Mouse (Mus musculus): ENCODE measurements around the gene Pspn. TPM values are rescaled to one million over a fixed set of nuclear protein-coding genes. Genes with fewer than 3 reads are reported as not detected.

Gene Pspn
- total RNA-seq, 2 experiments from 2014 or later = not detected

DNA sequence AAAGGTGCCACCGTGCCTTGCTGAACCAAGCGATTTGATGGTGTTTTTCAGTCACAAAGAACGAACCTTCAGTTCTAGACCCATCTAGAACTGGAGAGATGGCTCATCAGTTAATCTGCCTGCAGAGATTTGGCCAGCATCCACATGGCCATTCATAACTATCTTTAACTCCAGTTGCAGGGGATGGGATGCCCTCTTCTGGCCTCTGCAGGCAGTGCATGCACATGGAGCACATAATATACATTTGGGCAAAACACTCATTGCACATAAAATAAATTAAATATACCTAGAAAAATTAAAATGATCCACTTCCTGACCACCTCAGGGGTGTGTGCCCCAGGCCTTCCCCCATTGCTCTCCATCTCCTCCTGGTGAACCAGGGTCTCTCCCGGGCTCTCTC, 37.9 kb downstream of the Pspn start:
- DNase-seq = no peak

- DNase-seq = no peak
Measured at GRCm38 (mm10) chr17:56958667-56959066, 41.2 kb downstream of the Pspn start.

- DNase-seq = no peak
Measured at GRCm38 (mm10) chr17:56957763-56958429, 41.9 kb downstream of the Pspn start.

DNA sequence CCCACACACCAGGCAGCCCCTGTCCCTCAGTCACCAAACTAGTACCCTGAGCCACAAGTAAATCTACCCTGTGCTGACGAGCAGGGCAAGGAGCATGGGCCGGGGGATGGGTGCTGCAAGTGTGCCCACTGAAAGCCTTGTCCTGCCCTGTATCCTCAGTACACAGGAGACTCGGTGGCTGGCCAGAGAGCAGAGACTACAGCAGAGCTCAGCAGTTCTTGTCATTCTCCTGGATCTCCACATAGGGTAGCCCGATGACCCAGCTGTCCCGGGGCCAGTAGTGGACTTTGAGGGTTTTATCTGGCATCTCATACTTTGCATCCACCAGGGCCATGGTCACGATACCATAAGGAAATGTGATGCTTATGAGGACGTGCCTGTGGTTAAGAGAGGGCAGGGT, 44.9 kb downstream of the Pspn start:
- DNase-seq = no peak

DNA sequence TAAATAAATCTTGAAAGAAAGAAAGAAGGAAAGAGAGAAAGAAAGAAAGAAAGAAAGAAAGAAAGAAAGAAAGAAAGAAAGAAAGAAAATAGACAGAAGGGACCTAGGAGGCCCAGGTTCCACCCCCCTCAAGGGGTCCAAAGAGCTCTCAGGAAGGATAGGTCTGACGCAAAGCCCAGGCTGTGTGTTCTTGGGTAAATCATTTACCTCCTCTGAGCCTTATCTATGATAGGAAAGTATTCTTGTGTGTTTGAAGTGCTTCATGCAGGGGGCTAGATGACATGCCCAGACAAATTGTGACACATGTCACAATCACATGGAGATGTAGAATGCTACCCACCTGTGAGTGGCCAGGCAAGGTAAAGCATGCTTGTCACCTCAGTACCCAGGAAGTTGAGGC, 47.2 kb downstream of the Pspn start:
- no peak for DNase-seq

DNA sequence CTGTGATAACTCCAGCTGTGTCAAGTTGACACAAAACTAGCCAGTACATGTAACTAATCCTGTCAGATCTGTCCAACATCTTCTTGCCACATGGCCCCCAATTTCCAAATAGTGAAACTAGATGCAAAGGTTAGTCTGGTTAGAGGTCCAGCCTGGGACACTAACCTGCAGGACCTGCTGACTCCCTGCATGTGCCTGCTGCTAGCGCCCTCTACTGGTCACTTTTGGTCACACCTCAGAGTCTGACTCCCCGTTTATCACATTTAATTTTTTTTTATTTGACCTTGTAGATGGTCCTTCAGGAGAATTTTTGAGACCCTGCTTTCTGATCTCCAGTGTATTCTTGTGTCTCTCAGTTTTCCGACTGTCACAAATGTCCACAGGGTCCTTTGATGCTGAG, 48.9 kb downstream of the Pspn start:
- DNase-seq = peak in 1 of 2 experiments; percentile 22

Other genes starting within 250 kb of the Pspn start
- 1 to 10 TPM; 2.8 to 3.9 TPM for gene Nrtn, start 242.5 kb downstream of the Pspn start, total RNA-seq (2021)
- gene Dus3l, start 235.3 kb downstream of the Pspn start, total RNA-seq (2021) = 10 to 100 TPM; 68.6 to 71.1 TPM
- 1 to 10 TPM; 1.4 to 1.5 TPM for gene Prr22, start 229.8 kb downstream of the Pspn start, total RNA-seq (2021)
- 1 to 10 TPM; 5.0 TPM for gene Rfx2, start 169.0 kb downstream of the Pspn start, total RNA-seq (2021)
- not detected for gene Acsbg2, start 125.6 kb downstream of the Pspn start, total RNA-seq (2021)
- under 1 TPM; 0.17 to 0.23 TPM for gene 1700061G19Rik, start 124.5 kb downstream of the Pspn start, total RNA-seq (2021)
- gene Mllt1, start 64.6 kb downstream of the Pspn start, total RNA-seq (2021) = 10 to 100 TPM; 82.4 to 90.3 TPM
- gene Acer1, start 17.9 kb downstream of the Pspn start, total RNA-seq (2021) = not detected
- gene Clpp, start 9.7 kb downstream of the Pspn start, total RNA-seq (2021) = 10 to 100 TPM; 67.4 to 70.4 TPM
- gene Alkbh7, start 2.7 kb downstream of the Pspn start, total RNA-seq (2021) = 10 to 100 TPM; 20.1 to 26.4 TPM
- 10 to 100 TPM; 54.5 to 59.1 TPM for gene Gtf2f1, start 11.3 kb upstream of the Pspn start, total RNA-seq (2021)
- gene Gm17949, start 11.5 kb upstream of the Pspn start, total RNA-seq (2021) = under 1 TPM in 1 of 2 experiments, not detected in 1; 0.30 TPM
- gene Khsrp, start 31.5 kb upstream of the Pspn start, total RNA-seq (2021) = 100 to 1,000 TPM; 111 to 121 TPM
- gene Slc25a41, start 41.6 kb upstream of the Pspn start, total RNA-seq (2021) = not detected
- gene Crb3, start 59.1 kb upstream of the Pspn start, total RNA-seq (2021) = under 1 TPM; 0.47 to 0.63 TPM
- gene Slc25a23, start 59.8 kb upstream of the Pspn start, total RNA-seq (2021) = 100 to 1,000 TPM; 363 to 374 TPM
- gene Dennd1c, start 78.5 kb upstream of the Pspn start, total RNA-seq (2021) = 1 to 10 TPM in 1 of 2 experiments, under 1 TPM in 1; 0.92 to 1.0 TPM
- gene Tubb4a, start 87.8 kb upstream of the Pspn start, total RNA-seq (2021) = 100 to 1,000 TPM; 553 to 593 TPM
- gene Tnfsf9, start 105.3 kb upstream of the Pspn start, total RNA-seq (2021) = 1 to 10 TPM in 1 of 2 experiments, under 1 TPM in 1; 0.88 to 1.1 TPM
- under 1 TPM in 1 of 2 experiments, not detected in 1; 0.57 TPM for gene Cd70, start 149.8 kb upstream of the Pspn start, total RNA-seq (2021)
- not detected for gene Tnfsf14, start 194.2 kb upstream of the Pspn start, total RNA-seq (2021)
- 1 to 10 TPM; 1.1 to 2.4 TPM for gene C3, start 228.1 kb upstream of the Pspn start, total RNA-seq (2021)
- gene Gpr108, start 248.4 kb upstream of the Pspn start, total RNA-seq (2021) = 10 to 100 TPM; 23.6 to 25.4 TPM
- gene Trip10, start 249.4 kb upstream of the Pspn start, total RNA-seq (2021) = 1 to 10 TPM; 7.9 to 8.2 TPM

All from layer of hippocampus, postnatal 36 days (tissue).